Mouse (Mus musculus): ENCODE data around the gene Hsp90ab1.
A peak's percentile ranks its signal among the peaks of the same experiment; 100 is the strongest.

Gene Hsp90ab1

GRCm38 (mm10) chr17:45596631-45597396, 23.7 kb upstream of the Hsp90ab1 start:
- DNase-seq (ENCODE audit: low spot score in 2 of 2): peak; percentile 58 to 84

DNA sequence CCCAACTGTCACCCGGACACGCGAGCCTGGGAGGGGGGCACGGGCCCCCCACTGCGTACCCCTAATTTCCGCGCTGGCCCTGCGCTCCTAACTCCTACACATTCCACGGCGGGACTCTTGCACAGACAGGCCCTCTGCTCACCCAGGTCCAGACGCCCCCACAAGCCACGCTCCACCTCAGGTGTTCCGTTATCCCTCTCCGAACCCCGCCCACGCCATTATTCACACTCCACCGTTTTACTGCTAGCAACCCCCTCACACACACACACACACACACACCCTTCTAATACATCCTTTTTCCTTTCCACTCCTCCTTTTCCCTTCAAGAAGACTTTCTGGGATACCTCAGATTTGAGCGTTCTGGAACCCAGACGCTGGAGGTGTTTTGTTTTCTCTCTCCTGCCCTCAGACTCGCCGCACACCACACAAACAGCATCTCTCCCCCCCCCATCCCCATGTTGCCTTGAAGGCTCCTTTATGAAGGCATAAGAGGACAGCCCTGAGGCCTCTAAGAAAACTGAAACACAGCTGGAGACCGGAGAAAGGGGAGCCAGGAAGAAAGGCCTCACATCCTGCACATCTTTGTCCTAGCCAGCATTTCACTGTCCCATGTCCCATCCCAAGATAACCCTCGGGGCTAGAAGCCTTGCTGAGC, 22.8 kb upstream of the Hsp90ab1 start:
- DNase-seq (ENCODE audit: low spot score in 2 of 2): no peak

- peak; percentile 64 to 72 for DNase-seq (ENCODE audit: low spot score in 2 of 2)
Observed at GRCm38 (mm10) chr17:45594881-45595735, 22.0 kb upstream of the Hsp90ab1 start.

- no peak for DNase-seq (ENCODE audit: low spot score in 2 of 2)
Observed at GRCm38 (mm10) chr17:45594195-45594594, 21.1 kb upstream of the Hsp90ab1 start.

DNA sequence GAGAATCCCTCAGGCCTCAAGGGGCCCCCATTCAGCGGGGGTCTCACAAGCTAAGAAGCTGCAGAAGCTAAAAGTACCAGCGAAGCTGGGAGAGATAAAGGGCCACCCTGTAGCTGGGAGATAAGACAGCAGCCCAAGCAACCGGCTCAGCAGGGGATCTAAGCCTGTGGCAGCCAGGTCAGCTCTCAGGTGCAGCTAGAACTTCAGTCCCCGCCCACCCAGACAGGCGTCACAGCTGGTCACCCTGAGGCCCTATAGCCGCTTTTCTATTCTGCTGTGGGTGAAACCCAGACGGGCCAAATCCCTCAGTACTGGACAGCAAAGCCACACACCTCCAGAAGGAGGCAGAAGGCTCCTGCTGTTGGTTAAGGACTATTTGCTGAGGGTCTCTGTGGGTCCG, 20.4 kb upstream of the Hsp90ab1 start:
- DNase-seq (ENCODE audit: low spot score in 2 of 2): no peak

- DNase-seq (ENCODE audit: low spot score in 2 of 2): no peak
Observed at GRCm38 (mm10) chr17:45592606-45593431, 19.7 kb upstream of the Hsp90ab1 start.

- DNase-seq (ENCODE audit: low spot score in 2 of 2): no peak
Observed at GRCm38 (mm10) chr17:45591701-45592605, 18.9 kb upstream of the Hsp90ab1 start.

- no peak for DNase-seq (ENCODE audit: low spot score in 2 of 2)
Observed at GRCm38 (mm10) chr17:45590410-45590809, 17.3 kb upstream of the Hsp90ab1 start.

- DNase-seq (ENCODE audit: low spot score in 2 of 2): no peak
Observed at GRCm38 (mm10) chr17:45589844-45590243, 16.8 kb upstream of the Hsp90ab1 start.

- no peak for DNase-seq (ENCODE audit: low spot score in 2 of 2)
Observed at GRCm38 (mm10) chr17:45589236-45589635, 16.2 kb upstream of the Hsp90ab1 start.

DNA sequence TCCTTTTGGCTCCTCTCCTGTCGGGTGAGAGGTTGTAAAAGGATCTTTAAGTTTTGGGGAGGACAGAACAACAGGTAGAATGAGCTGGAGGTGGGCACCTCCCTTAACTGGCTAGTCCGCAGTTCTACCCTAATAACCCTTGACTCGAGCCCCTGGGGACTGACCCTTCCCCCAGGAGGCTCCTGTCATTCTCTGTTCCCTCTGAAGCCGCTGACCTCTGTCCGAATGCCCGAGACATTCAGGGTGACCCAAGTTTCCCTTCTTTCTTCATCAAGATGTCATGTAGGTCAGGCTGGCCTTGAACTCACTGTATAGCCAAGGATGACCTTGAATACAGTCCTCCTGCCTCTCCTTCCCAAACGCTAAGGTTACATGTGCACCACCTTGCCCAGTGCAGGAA, 15.3 kb upstream of the Hsp90ab1 start:
- DNase-seq (ENCODE audit: low spot score in 2 of 2): no peak

- DNase-seq (ENCODE audit: low spot score in 2 of 2): no peak
Observed at GRCm38 (mm10) chr17:45586449-45586837, 13.4 kb upstream of the Hsp90ab1 start.

DNA sequence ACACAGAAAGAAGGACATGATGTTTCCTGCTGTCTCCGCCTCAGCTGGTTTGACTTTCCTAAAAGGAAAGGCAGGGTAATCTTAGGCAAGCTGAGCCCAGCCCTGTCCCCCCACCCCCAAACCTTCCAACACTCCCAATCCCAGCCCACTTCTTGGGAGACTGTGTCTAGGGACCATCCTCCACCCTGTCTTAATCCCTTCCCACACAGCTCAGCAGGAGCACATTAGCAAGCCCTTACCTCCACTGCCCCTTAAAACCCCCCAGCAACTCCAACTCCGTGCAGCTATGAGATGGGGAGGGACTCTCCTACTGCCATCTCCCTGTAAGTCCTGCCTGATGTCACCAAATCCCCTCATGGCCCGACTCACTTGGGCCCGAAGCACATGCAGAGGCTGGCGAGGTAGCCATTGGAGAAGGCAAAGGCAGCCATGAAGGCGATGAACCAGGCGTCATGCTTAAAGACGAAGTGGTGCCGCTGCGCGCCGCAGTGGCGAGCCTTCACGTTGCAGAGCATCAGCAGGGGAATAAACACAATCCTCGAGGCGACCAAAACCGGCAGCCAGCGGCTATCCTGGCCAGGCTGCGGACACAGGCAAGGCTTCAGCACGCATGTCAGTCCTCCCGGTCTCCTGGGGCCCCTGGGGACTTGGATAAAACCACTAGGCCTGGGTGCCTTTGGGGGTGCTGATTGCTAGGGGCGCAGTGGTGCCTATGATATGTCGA, 12.8 kb upstream of the Hsp90ab1 start:
- DNase-seq (ENCODE audit: low spot score in 2 of 2): no peak

DNA sequence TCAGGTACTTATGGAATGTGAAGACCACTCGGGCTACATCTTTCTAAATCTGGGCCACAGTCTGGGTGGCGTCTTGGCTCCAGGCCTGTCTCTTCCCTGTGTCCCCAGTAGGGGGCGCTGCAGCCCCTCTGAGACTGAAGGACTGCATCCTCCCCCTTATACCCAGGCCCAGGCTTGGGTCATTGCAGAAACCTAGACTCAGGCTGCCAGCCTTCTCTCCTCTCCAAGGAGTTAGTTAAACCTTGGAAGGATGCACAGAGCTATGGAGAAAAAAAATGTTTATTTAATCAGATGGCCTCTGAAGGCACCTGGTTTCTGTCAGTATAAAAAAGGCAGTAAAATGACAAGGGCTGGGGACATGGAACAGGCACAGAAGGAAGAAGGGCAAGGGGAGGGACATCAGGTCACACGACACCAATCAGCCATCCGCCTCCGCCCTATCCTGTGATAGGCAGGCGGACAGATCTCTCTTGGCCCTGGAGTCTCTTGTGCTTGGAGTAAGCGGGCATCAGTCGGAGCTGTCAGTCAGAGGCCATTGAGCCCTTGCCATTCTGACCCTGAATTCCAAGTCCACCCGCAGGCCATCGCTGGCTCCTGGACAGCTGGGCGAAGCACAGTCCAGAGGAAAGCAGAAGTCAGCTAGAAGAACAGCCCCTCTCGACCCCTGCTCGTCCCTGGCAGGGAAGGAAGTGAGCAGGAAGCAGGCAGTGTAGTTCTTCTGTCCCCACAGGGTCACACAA, 12.0 kb upstream of the Hsp90ab1 start:
- DNase-seq (ENCODE audit: low spot score in 2 of 2): peak; percentile 51 to 74

- DNase-seq (ENCODE audit: low spot score in 2 of 2): peak; percentile 45 to 85
Observed at GRCm38 (mm10) chr17:45584096-45584896, 11.2 kb upstream of the Hsp90ab1 start.

DNA sequence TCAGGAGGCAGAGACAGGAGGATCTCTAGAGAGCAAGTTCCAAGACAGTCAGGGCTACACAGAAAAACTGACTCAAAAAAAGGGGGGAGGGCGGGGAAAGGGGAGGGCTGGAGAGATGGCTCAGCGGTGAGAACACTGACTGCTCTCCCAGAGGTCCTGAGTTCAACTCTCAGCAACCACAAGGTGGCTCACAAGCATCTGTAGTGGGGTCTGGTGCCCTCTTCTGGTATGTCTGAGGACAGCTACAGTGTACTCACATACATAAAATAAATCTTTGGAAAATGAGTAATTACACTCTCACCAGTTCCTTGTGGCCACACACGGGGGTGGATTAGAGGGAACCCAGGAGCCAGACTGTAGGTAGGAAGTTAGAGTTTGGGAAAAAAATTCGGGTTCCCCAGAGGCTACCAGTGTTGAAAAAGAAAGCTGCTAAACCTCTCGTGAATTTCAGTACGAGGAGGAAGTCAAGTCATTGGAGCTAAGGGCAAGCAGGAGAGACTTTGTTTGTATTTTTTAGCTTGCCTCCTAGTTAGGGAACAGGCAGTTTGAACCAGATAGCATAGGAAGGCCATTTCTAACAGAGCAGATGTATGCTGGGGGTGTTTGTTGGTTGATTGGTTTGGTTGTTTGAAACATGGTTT, 9.8 kb upstream of the Hsp90ab1 start:
- no peak for DNase-seq (ENCODE audit: low spot score in 2 of 2)

- DNase-seq (ENCODE audit: low spot score in 2 of 2): no peak
Observed at GRCm38 (mm10) chr17:45582188-45582587, 9.1 kb upstream of the Hsp90ab1 start.

DNA sequence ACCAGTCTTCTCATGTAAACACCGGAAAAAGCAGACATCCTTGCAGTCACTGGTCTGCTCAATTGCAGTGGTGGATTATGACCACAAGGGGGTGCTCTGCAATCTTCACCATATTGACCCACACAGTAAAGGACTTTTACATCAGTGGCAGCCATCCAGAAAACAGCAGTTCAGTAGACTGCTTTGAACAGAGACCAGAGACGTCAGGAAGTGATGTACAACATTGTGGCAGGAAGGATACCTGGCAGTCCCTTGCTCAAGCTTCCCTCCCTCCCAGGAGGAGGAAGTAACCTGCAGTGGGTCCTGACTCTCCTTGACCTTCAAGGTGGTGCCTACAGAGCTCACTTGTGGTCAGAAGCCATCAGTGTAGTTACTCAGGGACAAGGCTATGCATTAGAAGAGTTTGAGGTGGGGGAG, 8.5 kb upstream of the Hsp90ab1 start:
- DNase-seq (ENCODE audit: low spot score in 2 of 2): peak; percentile 60 to 66
